Mouse (Mus musculus) limb, embryonic 12.5 days (tissue): ENCODE results near the gene Gm8439. TPM values are rescaled to one million over a fixed set of nuclear protein-coding genes. Genes with fewer than 3 reads are reported as not detected.

ENCODE experiments used
- ATAC-seq: fragments of 200-750 bp; cut with Nextera tagmentation; 2 replicates; pipeline ENCODE4 v1.8.0; 2017; ENCODE audit warnings: low read depth, moderate TSS enrichment; ENCODE audit not compliant: insufficient number of reproducible peaks, insufficient read depth, low FRiP score, low TSS enrichment
- H3K27ac ChIP-seq: fragments of 300-500 bp; sonication (generic); 2 replicates; pipeline ENCODE4 v1.5.1; 2016; ENCODE audit warnings: mild to moderate bottlenecking, moderate library complexity
- H3K27me3 ChIP-seq: fragments of 300-500 bp; sonication (generic); 2 replicates; pipeline ENCODE4 v1.6.1; 2016; ENCODE audit warnings: mild to moderate bottlenecking, moderate library complexity
- H3K36me3 ChIP-seq: fragments of 300-500 bp; sonication (generic); 2 replicates; pipeline ENCODE4 v1.6.1; 2016; ENCODE audit warnings: mild to moderate bottlenecking, moderate library complexity
- H3K4me1 ChIP-seq: fragments of 300-500 bp; sonication (generic); replicated peaks from 2 replicates; pipeline ENCODE4 v1.6.1; 2016
- H3K4me2 ChIP-seq: fragments of 300-500 bp; sonication (generic); 2 replicates; pipeline ENCODE4 v1.6.1; 2016; ENCODE audit warnings: mild to moderate bottlenecking, moderate library complexity
- H3K4me3 ChIP-seq: fragments of 300-500 bp; sonication (generic); replicated peaks from 2 replicates; pipeline ENCODE4 v1.5.1; 2016; ENCODE audit warnings: mild to moderate bottlenecking
- H3K9ac ChIP-seq: fragments of 300-500 bp; sonication (generic); replicated peaks from 2 replicates; pipeline ENCODE4 v1.6.1; 2016; ENCODE audit warnings: mild to moderate bottlenecking, moderate library complexity
- H3K9me3 ChIP-seq: fragments of 300-500 bp; sonication (generic); 2 replicates; pipeline ENCODE4 v1.6.1; 2016; ENCODE audit warnings: mild to moderate bottlenecking, moderate library complexity
- WGBS: fragments of 180-500 bp; shearing (Covaris S2); methylation state at CpG from one replicate; pipeline ENCODE4 v1.1.7; 2016; 5-methylcytosine and 5-hydroxymethylcytosine counted together
- polyA plus RNA-seq: library from polyadenylated mRNA; unstranded; fragments of >200 nt; fragmentation: Nextera tagmentation; extraction: Ambion mirVana; gene quantifications from 2 replicates; pipeline ENCODE4 v1.2.1, GENCODE M21; 2016

The Gm8439 gene
- polyA plus RNA-seq, 1 experiment from 2014 or later: not detected

GRCm38 (mm10) chr4:120612304-120613080 is 23.9 kb downstream of the Gm8439 start:
- ATAC-seq: no peak
- H3K27me3 ChIP-seq: no peaks in the 10 kb centered on the region
- H3K36me3 ChIP-seq: no peaks in the 10 kb centered on the region
- no peak overlapping the region for H3K27ac ChIP-seq
- H3K4me2 ChIP-seq: no peak overlapping the region
- H3K9ac ChIP-seq: no peak overlapping the region
- H3K9me3 ChIP-seq: no peaks in the 10 kb centered on the region; the same call in 1 of the 2 replicates
- 33% methylated on average over 9 of the region's 9 CpGs for WGBS
- no peak overlapping the region for H3K4me3 ChIP-seq
- peaks cover 12% of the 10 kb centered on the region; the same call in 1 of the 2 replicates for H3K4me1 ChIP-seq

- no peaks in the 10 kb centered on the region for H3K9me3 ChIP-seq
- H3K27ac ChIP-seq: no peak overlapping the region
- no peaks in the 10 kb centered on the region for H3K36me3 ChIP-seq
- no peaks in the 10 kb centered on the region for H3K27me3 ChIP-seq
- no peak for ATAC-seq
- no peak overlapping the region for H3K4me3 ChIP-seq
- no peak overlapping the region for H3K9ac ChIP-seq
- no peak overlapping the region for H3K4me2 ChIP-seq
- 78% methylated on average over 8 of the region's 8 CpGs for WGBS
- peaks cover 12% of the 10 kb centered on the region; the same call in 1 of the 2 replicates for H3K4me1 ChIP-seq
These were observed 25.3 kb downstream of the Gm8439 start for GRCm38 (mm10) chr4:120613691-120614329.

GRCm38 (mm10) chr4:120614644-120615043 is 26.1 kb downstream of the Gm8439 start:
- H3K9me3 ChIP-seq: no peaks in the 10 kb centered on the region
- no peak overlapping the region for H3K4me3 ChIP-seq
- no peak for ATAC-seq
- H3K4me2 ChIP-seq: no peak overlapping the region
- H3K9ac ChIP-seq: no peak overlapping the region
- H3K27ac ChIP-seq: no peak overlapping the region
- H3K36me3 ChIP-seq: no peaks in the 10 kb centered on the region
- H3K4me1 ChIP-seq: peaks cover 12% of the 10 kb centered on the region; the same call in 1 of the 2 replicates
- 81% methylated on average over 9 of the region's 9 CpGs for WGBS
- H3K27me3 ChIP-seq: no peaks in the 10 kb centered on the region

- Histone ChIP-seq H3K27ac (no peak overlapping the region), H3K9me3 (no peaks in the 10 kb centered on the region), H3K9ac (no peak overlapping the region), H3K36me3 (no peaks in the 10 kb centered on the region), H3K27me3 (no peaks in the 10 kb centered on the region), H3K4me2 (no peak overlapping the region), H3K4me3 (no peak overlapping the region), H3K4me1 (peaks cover 12% of the 10 kb centered on the region; the same call in 1 of the 2 replicates)
- peak; percentile 38; the same call in 1 of the 2 replicates for ATAC-seq
- WGBS: 36% methylated on average over 10 of the region's 10 CpGs
These were observed 27.1 kb downstream of the Gm8439 start for GRCm38 (mm10) chr4:120615528-120616081.

GRCm38 (mm10) chr4:120616199-120617025 is 27.9 kb downstream of the Gm8439 start:
- no peak overlapping the region for H3K4me2 ChIP-seq
- H3K27me3 ChIP-seq: no peaks in the 10 kb centered on the region
- no peak overlapping the region for H3K27ac ChIP-seq
- no peaks in the 10 kb centered on the region for H3K36me3 ChIP-seq
- 68% methylated on average over 13 of the region's 13 CpGs for WGBS
- no peak overlapping the region for H3K9ac ChIP-seq
- ATAC-seq: no peak
- no peak overlapping the region for H3K4me3 ChIP-seq
- H3K4me1 ChIP-seq: peaks cover 12% of the 10 kb centered on the region; the same call in 1 of the 2 replicates
- H3K9me3 ChIP-seq: no peaks in the 10 kb centered on the region

GRCm38 (mm10) chr4:120627728-120628127 is 39.2 kb downstream of the Gm8439 start:
- Histone ChIP-seq H3K9ac (no peak overlapping the region), H3K4me2 (no peak overlapping the region), H3K36me3 (no peaks in the 10 kb centered on the region), H3K4me3 (no peak overlapping the region), H3K9me3 (no peaks in the 10 kb centered on the region), H3K27ac (no peak overlapping the region), H3K4me1 (no peaks in the 10 kb centered on the region), H3K27me3 (no peaks in the 10 kb centered on the region)
- WGBS: 87% methylated on average over 6 of the region's 6 CpGs
- no peak for ATAC-seq

- no peak overlapping the region for H3K4me3 ChIP-seq
- H3K36me3 ChIP-seq: no peaks in the 10 kb centered on the region
- H3K27me3 ChIP-seq: no peaks in the 10 kb centered on the region
- no peak overlapping the region for H3K27ac ChIP-seq
- no peak overlapping the region for H3K9ac ChIP-seq
- no peak overlapping the region for H3K4me2 ChIP-seq
- ATAC-seq: no peak
- no peaks in the 10 kb centered on the region for H3K9me3 ChIP-seq
- 86% methylated on average over 8 of the region's 8 CpGs for WGBS
- H3K4me1 ChIP-seq: no peaks in the 10 kb centered on the region
These were observed 41.8 kb downstream of the Gm8439 start for GRCm38 (mm10) chr4:120630218-120630931.

- no peaks in the 10 kb centered on the region for H3K4me1 ChIP-seq
- H3K27me3 ChIP-seq: no peaks in the 10 kb centered on the region
- no peak overlapping the region for H3K27ac ChIP-seq
- no peaks in the 10 kb centered on the region for H3K9me3 ChIP-seq
- H3K36me3 ChIP-seq: no peaks in the 10 kb centered on the region
- WGBS: 49% methylated on average over 6 of the region's 6 CpGs
- ATAC-seq: no peak
- no peak overlapping the region for H3K9ac ChIP-seq
- no peak overlapping the region for H3K4me2 ChIP-seq
- H3K4me3 ChIP-seq: no peak overlapping the region
These were observed 43.3 kb downstream of the Gm8439 start for GRCm38 (mm10) chr4:120631828-120632227.

GRCm38 (mm10) chr4:120635351-120635750 is 46.8 kb downstream of the Gm8439 start:
- ATAC-seq: no peak
- Histone ChIP-seq H3K4me1 (no peaks in the 10 kb centered on the region), H3K9ac (no peak overlapping the region), H3K27me3 (no peaks in the 10 kb centered on the region; the same call in 1 of the 2 replicates), H3K36me3 (no peaks in the 10 kb centered on the region), H3K9me3 (no peaks in the 10 kb centered on the region), H3K4me2 (no peak overlapping the region), H3K4me3 (no peak overlapping the region), H3K27ac (no peak overlapping the region)
- WGBS: 69% methylated on average over 2 of the region's 2 CpGs

GRCm38 (mm10) chr4:120641946-120642345 is 53.4 kb downstream of the Gm8439 start:
- no peak for ATAC-seq
- 91% methylated on average over 6 of the region's 6 CpGs for whole genome bisulfite sequencing
- no peak overlapping the region for H3K27ac ChIP-seq
- H3K4me2 ChIP-seq: no peak overlapping the region
- no peaks in the 10 kb centered on the region for H3K4me1 ChIP-seq
- H3K4me3 ChIP-seq: no peak overlapping the region
- no peaks in the 10 kb centered on the region for H3K36me3 ChIP-seq
- H3K27me3 ChIP-seq: peaks cover 3% of the 10 kb centered on the region; the same call in 1 of the 2 replicates
- H3K9ac ChIP-seq: no peak overlapping the region
- no peaks in the 10 kb centered on the region for H3K9me3 ChIP-seq
